Mouse (Mus musculus) heart, embryonic 14.5 days (tissue): Measurements from ENCODE around the gene Adamtsl1. TPM values are rescaled to one million over a fixed set of nuclear protein-coding genes. Genes with fewer than 3 reads are reported as not detected.
A peak's percentile ranks its signal among the peaks of the same experiment; 100 is the strongest.

ENCODE experiments used
- ATAC-seq: fragments of 200-750 bp; cut with Nextera tagmentation; 2 replicates; pipeline ENCODE4 v1.8.0; 2017; ENCODE audit warnings: low read depth, moderate TSS enrichment; ENCODE audit not compliant: insufficient number of reproducible peaks, insufficient read depth, low FRiP score
- H3K27ac ChIP-seq, 2 experiments: fragments of 200-500 bp in 1 of 2; fragments of 300-500 bp in 1 of 2; sonication (generic) in 1 of 2; replicated peaks in 1 of 2; 2 replicates each; pipeline ENCODE4 v1.5.1; 2012 to 2014; ENCODE audit warnings: low read depth in 2 of 2, low read length in 2 of 2, control low read depth in 1 of 2, mild to moderate bottlenecking in 1 of 2, mixed read lengths in 1 of 2; ENCODE audit not compliant: control insufficient read depth in 1 of 2, insufficient read depth in 1 of 2
- H3K27me3 ChIP-seq: fragments of 300-500 bp; sonication (generic); 2 replicates; pipeline ENCODE4 v1.6.1; 2014; ENCODE audit warnings: mild to moderate bottlenecking, low read length, control low read depth; ENCODE audit not compliant: control insufficient read depth, insufficient read depth
- H3K36me3 ChIP-seq: fragments of 300-500 bp; sonication (generic); 2 replicates; pipeline ENCODE4 v1.6.1; 2014; ENCODE audit warnings: mild to moderate bottlenecking, control low read depth, low read length, mixed read lengths; ENCODE audit not compliant: control insufficient read depth, insufficient read depth
- H3K4me1 ChIP-seq, 2 experiments: fragments of 200-500 bp in 1 of 2; fragments of 300-500 bp in 1 of 2; sonication (generic) in 1 of 2; 2 replicates each; pipeline ENCODE4 v1.6.1; 2012 to 2014; ENCODE audit warnings: low read length in 2 of 2, control low read depth in 1 of 2, mixed read lengths in 1 of 2; ENCODE audit not compliant: control insufficient read depth in 2 of 2, insufficient read depth in 2 of 2
- H3K4me2 ChIP-seq: fragments of 300-500 bp; sonication (generic); 2 replicates; pipeline ENCODE4 v1.6.1; 2014; ENCODE audit warnings: mild to moderate bottlenecking, low read length
- H3K4me3 ChIP-seq, 2 experiments: fragments of 200-500 bp in 1 of 2; fragments of 300-500 bp in 1 of 2; sonication (generic) in 1 of 2; 2 replicates each; pipeline ENCODE4 v1.5.1; 2012 to 2014; ENCODE audit warnings: low read length in 2 of 2, mild to moderate bottlenecking in 2 of 2, control low read depth in 1 of 2, low read depth in 1 of 2, moderate library complexity in 1 of 2; ENCODE audit not compliant: control insufficient read depth in 1 of 2, insufficient read depth in 1 of 2
- H3K9ac ChIP-seq: fragments of 300-500 bp; sonication (generic); 2 replicates; pipeline ENCODE4 v1.6.1; 2014; ENCODE audit warnings: mild to moderate bottlenecking, low read length
- H3K9me3 ChIP-seq: fragments of 300-500 bp; sonication (generic); 2 replicates; pipeline ENCODE4 v1.6.1; 2016; ENCODE audit warnings: low read length, control low read depth; ENCODE audit not compliant: control insufficient read depth
- WGBS: fragments of 180-500 bp; shearing (Covaris S2); extraction: QIAGEN DNeasy Blood & Tissue Kit; methylation state at CpG from one replicate; pipeline ENCODE4 v1.1.7; 2014; 5-methylcytosine and 5-hydroxymethylcytosine counted together
- polyA plus RNA-seq: library from polyadenylated mRNA; unstranded; fragments of >200 nt; fragmentation: Nextera tagmentation; extraction: Ambion mirVana; gene quantifications from 2 replicates; pipeline ENCODE4 v1.2.1, GENCODE M21; 2014

Gene Adamtsl1
- polyA plus RNA-seq, 1 experiment from 2014 or later, result 16.2 TPM

- 61% methylated on average over 3 of the region's 3 CpGs for WGBS
- Histone ChIP-seq H3K9me3 (no peaks in the 10 kb centered on the region), H3K4me1 (no peaks in the 10 kb centered on the region), H3K36me3 (no peaks in the 10 kb centered on the region), H3K4me3 (no peak overlapping the region), H3K9ac (no peak overlapping the region), H3K27me3 (no peaks in the 10 kb centered on the region), H3K27ac (no peak overlapping the region), H3K4me2 (no peak overlapping the region)
- ATAC-seq, result no peak
These were observed 300.4 kb downstream of the Adamtsl1 start for GRCm38 (mm10) chr4:85814418-85814817.

GRCm38 (mm10) chr4:85818504-85818903, 304.5 kb downstream of the Adamtsl1 start:
- Histone ChIP-seq H3K9ac (no peak overlapping the region), H3K27ac (no peak overlapping the region), H3K4me2 (no peak overlapping the region), H3K4me3 (no peak overlapping the region), H3K4me1 (no peaks in the 10 kb centered on the region), H3K9me3 (no peaks in the 10 kb centered on the region), H3K27me3 (no peaks in the 10 kb centered on the region), H3K36me3 (no peaks in the 10 kb centered on the region)
- ATAC-seq, result no peak
- 67% methylated on average over 2 of the region's 2 CpGs for WGBS

GRCm38 (mm10) chr4:85819169-85819568, 305.2 kb downstream of the Adamtsl1 start:
- 59% methylated on average over 1 of the region's 1 CpGs for whole genome bisulfite sequencing
- no peak overlapping the region for H3K4me2 ChIP-seq
- no peak for ATAC-seq
- no peaks in the 10 kb centered on the region for H3K4me1 ChIP-seq
- no peaks in the 10 kb centered on the region for H3K9me3 ChIP-seq
- H3K27me3 ChIP-seq, result no peaks in the 10 kb centered on the region
- no peak overlapping the region for H3K4me3 ChIP-seq
- no peak overlapping the region for H3K9ac ChIP-seq
- H3K27ac ChIP-seq, result no peak overlapping the region
- H3K36me3 ChIP-seq, result no peaks in the 10 kb centered on the region

GRCm38 (mm10) chr4:85819921-85820320, 305.9 kb downstream of the Adamtsl1 start:
- Histone ChIP-seq H3K36me3 (no peaks in the 10 kb centered on the region), H3K9me3 (no peaks in the 10 kb centered on the region), H3K9ac (no peak overlapping the region), H3K4me1 (no peaks in the 10 kb centered on the region), H3K4me2 (no peak overlapping the region), H3K4me3 (no peak overlapping the region), H3K27me3 (no peaks in the 10 kb centered on the region), H3K27ac (no peak overlapping the region)
- 23% methylated on average over 1 of the region's 1 CpGs for WGBS
- ATAC-seq, result no peak

GRCm38 (mm10) chr4:85823952-85824704, 310.2 kb downstream of the Adamtsl1 start:
- no peak overlapping the region for H3K4me2 ChIP-seq
- no peak overlapping the region for H3K9ac ChIP-seq
- ATAC-seq, result no peak
- no peaks in the 10 kb centered on the region for H3K36me3 ChIP-seq
- no peaks in the 10 kb centered on the region for H3K27me3 ChIP-seq
- H3K9me3 ChIP-seq, result no peaks in the 10 kb centered on the region
- no peak overlapping the region for H3K27ac ChIP-seq
- WGBS, result 76% methylated on average over 8 of the region's 8 CpGs
- no peaks in the 10 kb centered on the region for H3K4me1 ChIP-seq
- H3K4me3 ChIP-seq, result no peak overlapping the region

- no peaks in the 10 kb centered on the region for H3K9me3 ChIP-seq
- H3K9ac ChIP-seq, result no peak overlapping the region
- WGBS, result 65% methylated on average over 1 of the region's 1 CpGs
- no peaks in the 10 kb centered on the region for H3K4me1 ChIP-seq
- H3K27ac ChIP-seq, result no peak overlapping the region
- no peaks in the 10 kb centered on the region for H3K27me3 ChIP-seq
- H3K4me3 ChIP-seq, result no peak overlapping the region
- H3K4me2 ChIP-seq, result no peak overlapping the region
- no peak for ATAC-seq
- H3K36me3 ChIP-seq, result no peaks in the 10 kb centered on the region
These were observed 310.7 kb downstream of the Adamtsl1 start for GRCm38 (mm10) chr4:85824705-85825085.

GRCm38 (mm10) chr4:85837058-85837457, 323.1 kb downstream of the Adamtsl1 start:
- H3K9ac ChIP-seq, result no peak overlapping the region
- H3K36me3 ChIP-seq, result no peaks in the 10 kb centered on the region
- ATAC-seq, result no peak
- no peaks in the 10 kb centered on the region for H3K9me3 ChIP-seq
- no peak overlapping the region for H3K4me3 ChIP-seq
- no peaks in the 10 kb centered on the region for H3K27me3 ChIP-seq
- peaks cover 4 to 10% of the 10 kb centered on the region in 2 experiments for H3K4me1 ChIP-seq
- 0 out of 4 replicates have a peak overlapping the region, but pooled peaks of 1 of the 2 experiments have one; percentile 1 for H3K27ac ChIP-seq
- no peak overlapping the region for H3K4me2 ChIP-seq

- no peaks in the 10 kb centered on the region for H3K36me3 ChIP-seq
- 0 out of 4 replicates have a peak overlapping the region, but pooled peaks of 1 of the 2 experiments have one; percentile 1 for H3K27ac ChIP-seq
- no peak for ATAC-seq
- peaks cover 6 to 14% of the 10 kb centered on the region in 2 experiments for H3K4me1 ChIP-seq
- no peaks in the 10 kb centered on the region for H3K9me3 ChIP-seq
- no peak overlapping the region for H3K4me2 ChIP-seq
- H3K27me3 ChIP-seq, result no peaks in the 10 kb centered on the region
- H3K4me3 ChIP-seq, result no peak overlapping the region
- WGBS, result 58% methylated on average over 5 of the region's 5 CpGs
- H3K9ac ChIP-seq, result no peak overlapping the region
These were observed 323.6 kb downstream of the Adamtsl1 start for GRCm38 (mm10) chr4:85837532-85837965.
